1 mouse cellular context compared by ENCODE assay signal in the genomic region with DNA sequence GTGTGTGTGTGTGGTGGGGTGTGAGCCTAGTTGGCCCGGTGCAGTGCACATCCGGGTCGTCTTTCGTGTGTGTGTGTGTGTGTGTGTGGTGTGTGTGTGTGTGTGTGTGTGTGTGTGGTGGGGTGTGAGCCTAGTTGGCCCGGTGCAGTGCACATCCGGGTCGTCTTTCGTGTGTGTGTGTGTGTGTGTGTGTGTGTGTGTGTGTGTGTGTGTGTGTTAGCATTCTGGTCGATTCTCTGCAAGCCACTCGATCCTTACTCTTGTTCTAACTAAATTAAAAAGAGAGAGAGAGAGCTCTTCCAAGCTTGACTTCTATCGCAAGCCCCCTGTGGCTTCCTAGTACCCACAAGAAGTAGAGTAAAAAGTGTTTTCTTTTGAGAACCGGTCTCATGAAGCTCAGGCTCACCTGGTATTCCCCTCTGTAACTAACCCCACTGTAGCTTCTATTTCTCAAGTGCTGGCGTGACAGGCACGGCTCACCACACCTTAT.
TF ChIP-seq lines count a peak whose summit lies in the region.

No protein-coding gene starts in this region.

TF ChIP-seq in CH12.LX, 34 proteins besides CTCF, POLR2A, EP300 and RAD21:
- peak; percentile 27; the same call in 1 of the 2 replicates for TF ChIP-seq ELF1 (IDR thresholded peaks at IDR 0.05; ENCODE audit: low read depth, low read length)
